8 mouse cellular contexts compared by ENCODE assay signal in the genomic region with DNA sequence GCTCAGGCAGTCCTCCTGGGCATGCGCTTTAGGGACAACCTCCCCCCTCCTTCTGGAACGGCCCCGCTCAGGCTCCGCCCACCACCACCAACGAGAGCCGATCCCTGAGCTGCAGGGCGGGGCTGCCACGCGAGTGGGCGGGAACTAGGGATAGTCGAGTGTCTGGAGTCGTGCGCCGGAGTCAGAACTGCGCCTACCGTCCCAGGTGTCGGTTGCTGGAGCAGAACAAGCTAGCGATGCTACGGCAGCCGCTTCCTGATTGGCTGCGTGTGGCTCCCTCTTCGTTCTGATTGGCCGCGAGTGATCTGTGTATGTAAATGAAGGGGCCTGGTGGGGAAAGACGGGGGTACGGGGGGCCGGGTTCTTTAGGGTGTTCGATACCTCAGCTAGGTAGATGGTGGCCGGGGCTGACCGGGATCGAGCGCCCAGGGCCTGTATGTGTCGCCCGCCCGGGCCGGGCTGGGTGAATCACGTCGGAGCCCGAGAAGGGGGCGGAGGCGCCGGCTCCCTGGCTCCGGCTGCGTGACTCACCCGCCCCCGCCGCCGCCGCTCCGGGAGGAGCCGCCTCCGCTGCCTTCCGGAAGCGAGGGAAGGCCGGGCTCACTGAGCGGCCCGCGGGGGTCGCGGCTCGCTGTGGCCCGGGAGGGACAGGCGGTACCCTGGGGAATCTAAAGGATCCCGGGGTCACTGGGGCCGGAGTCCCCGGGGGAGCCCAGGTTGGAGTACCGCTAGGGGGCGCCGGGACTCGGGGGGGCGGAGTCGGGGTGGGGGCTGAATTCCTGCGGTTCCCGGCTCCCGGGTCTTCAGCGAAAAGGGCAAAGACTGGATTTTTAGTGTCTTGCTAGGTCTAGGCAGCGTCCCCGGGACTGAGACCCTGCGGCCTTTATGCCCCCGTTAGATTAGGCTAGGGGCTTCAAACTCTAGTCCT. TPM values are rescaled to one million over a fixed set of nuclear protein-coding genes. Genes with fewer than 3 reads are reported as not detected.
A peak's percentile ranks its signal among the peaks of the same experiment; 100 is the strongest.
DNase-seq lines count a peak whose midpoint lies in the region; ATAC-seq and TF ChIP-seq lines count a peak whose summit lies in the region.

A gene (plus strand): TSS at position 141 of the 928 bp plus-strand sequence.

- peaks cover 20% of the 10 kb centered on the region for H3K4me1 ChIP-seq in embryonic facial prominence, embryonic 14.5 days (ENCODE audit: control insufficient read depth, insufficient read depth, low read length)
- peaks cover 14% of the 10 kb centered on the region for H3K4me1 ChIP-seq in heart, adult 2 months (ENCODE audit: control insufficient read depth, insufficient read depth, low read length)
- peaks cover 23% of the 10 kb centered on the region for H3K4me1 ChIP-seq in limb, embryonic 14.5 days (ENCODE audit: control insufficient read depth, insufficient read depth, low read length)
- no peaks in the 10 kb centered on the region for H3K4me1 ChIP-seq in midbrain, postnatal 0 days (ENCODE audit: insufficient read depth, low read length)

- H3K36me3 ChIP-seq in embryonic facial prominence, embryonic 14.5 days (ENCODE audit: control insufficient read depth, insufficient read depth, low read length) = peaks cover 11% of the 10 kb centered on the region
- peaks cover 10% of the 10 kb centered on the region for H3K36me3 ChIP-seq in heart, adult 2 months (ENCODE audit: control insufficient read depth, insufficient read depth, low read length)
- H3K36me3 ChIP-seq in limb, embryonic 14.5 days (ENCODE audit: control insufficient read depth, insufficient read depth, low read length) = peaks cover 11% of the 10 kb centered on the region
- H3K36me3 ChIP-seq in midbrain, postnatal 0 days (ENCODE audit: insufficient read depth, low read length) = no peaks in the 10 kb centered on the region

- peak; percentile 96 for ATAC-seq in embryonic facial prominence, embryonic 14.5 days (ENCODE audit: low read depth)
- ATAC-seq in limb, embryonic 14.5 days (ENCODE audit: low FRiP score, low read depth) = peak; percentile 96
- peak; percentile 97 for ATAC-seq in midbrain, postnatal 0 days (ENCODE audit: low FRiP score)

- under 1% methylated on average over 32 of the region's 80 CpGs for WGBS in embryonic facial prominence, embryonic 14.5 days
- WGBS in heart, adult 2 months = 1% methylated on average over 80 of the region's 80 CpGs
- WGBS in limb, embryonic 14.5 days = under 1% methylated on average over 46 of the region's 80 CpGs
- under 1% methylated on average over 65 of the region's 80 CpGs for WGBS in midbrain, postnatal 0 days

- peak; percentile 89 for TF ChIP-seq CTCF in heart, adult 2 months (IDR thresholded peaks at IDR 0.05)
- TF ChIP-seq CTCF in midbrain, postnatal 0 days (IDR thresholded peaks at IDR 0.05) = peak; percentile 60

- H3K27me3 ChIP-seq in embryonic facial prominence, embryonic 14.5 days (replicated peaks; ENCODE audit: control insufficient read depth, insufficient read depth, low read length) = no peaks in the 10 kb centered on the region
- no peaks in the 10 kb centered on the region for H3K27me3 ChIP-seq in heart, adult 2 months (ENCODE audit: control insufficient read depth, insufficient read depth, low read length)
- no peaks in the 10 kb centered on the region for H3K27me3 ChIP-seq in limb, embryonic 14.5 days (ENCODE audit: control insufficient read depth, insufficient read depth, low read length)
- H3K27me3 ChIP-seq in midbrain, postnatal 0 days (ENCODE audit: insufficient read depth, low read length) = no peaks in the 10 kb centered on the region

- intact Hi-C loops in heart, adult 2 months (cut with DNase I) = loop anchor here (1.0 kb wide), 1 partner anchor 13 kb away; no protein-coding TSS in a partner anchor

- no peaks in the 10 kb centered on the region for H3K9me3 ChIP-seq in embryonic facial prominence, embryonic 14.5 days (ENCODE audit: control insufficient read depth, low read length)
- H3K9me3 ChIP-seq in limb, embryonic 14.5 days (ENCODE audit: control insufficient read depth, low read length) = no peaks in the 10 kb centered on the region
- H3K9me3 ChIP-seq in midbrain, postnatal 0 days (ENCODE audit: low read length) = no peaks in the 10 kb centered on the region

- no peaks in the 10 kb centered on the region; the same call in 1 of the 2 replicates for H3K79me2 ChIP-seq in heart, adult 2 months (replicated peaks; ENCODE audit: control insufficient read depth, insufficient read depth, low read length)

- peak; percentile 98 for DNase-seq in 3T3-L1 (ENCODE audit: low read depth, low spot score)
- DNase-seq in adrenal gland, postnatal 4 days (ENCODE audit: low spot score in 2 of 2) = peak; percentile 96 to 100
- DNase-seq in embryonic facial prominence, embryonic 14.5 days (ENCODE audit: low spot score) = peak; percentile 100
- DNase-seq in heart, adult 2 months = peak; percentile 100
- peak; percentile 100 for DNase-seq in kidney, adult 9 months
- DNase-seq in limb, embryonic 14.5 days (ENCODE audit: low spot score) = peak; percentile 100
- DNase-seq in midbrain, postnatal 0 days (ENCODE audit: low spot score) = peak; percentile 99
- DNase-seq in spleen, postnatal 14 days (ENCODE audit: low spot score in 2 of 2) = peak; percentile 100

- TF ChIP-seq POLR2A in heart, adult 2 months (IDR thresholded peaks at IDR 0.05; ENCODE audit: insufficient read depth, low read depth, low read length) = peak; percentile 100
- TF ChIP-seq POLR2A in limb, embryonic 14.5 days (IDR thresholded peaks at IDR 0.05; ENCODE audit: borderline replicate concordance, extremely low read depth, insufficient read depth, insufficient read length) = peak; percentile 98; the same call in 1 of the 2 replicates

- H3K27ac ChIP-seq in embryonic facial prominence, embryonic 14.5 days (replicated peaks; ENCODE audit: low read depth, low read length) = peak within 1 kb of the TSS; percentile 98
- H3K27ac ChIP-seq in heart, adult 2 months = peak within 1 kb of the TSS; percentile 97
- peak within 1 kb of the TSS; percentile 97 for H3K27ac ChIP-seq in limb, embryonic 14.5 days (replicated peaks; ENCODE audit: low read depth, low read length)
- H3K27ac ChIP-seq in midbrain, postnatal 0 days (ENCODE audit: low read depth, low read length) = peak within 1 kb of the TSS; percentile 91

- H3K9ac ChIP-seq in embryonic facial prominence, embryonic 14.5 days (ENCODE audit: low read depth, low read length) = peak within 1 kb of the TSS; percentile 89
- H3K9ac ChIP-seq in heart, adult 2 months (ENCODE audit: low read depth, low read length) = peak within 1 kb of the TSS; percentile 93
- H3K9ac ChIP-seq in limb, embryonic 14.5 days (ENCODE audit: low read depth, low read length, severe bottlenecking) = peak within 1 kb of the TSS; percentile 87
- peak within 1 kb of the TSS; percentile 89 for H3K9ac ChIP-seq in midbrain, postnatal 0 days (replicated peaks; ENCODE audit: low read length, poor library complexity, severe bottlenecking)

- peak within 1 kb of the TSS; percentile 86 for H3K4me3 ChIP-seq in embryonic facial prominence, embryonic 14.5 days (ENCODE audit: low read depth, low read length)
- H3K4me3 ChIP-seq in heart, adult 2 months = peak within 1 kb of the TSS; percentile 87
- peak within 1 kb of the TSS; percentile 83 for H3K4me3 ChIP-seq in limb, embryonic 14.5 days (replicated peaks; ENCODE audit: low read length)
- H3K4me3 ChIP-seq in midbrain, postnatal 0 days (ENCODE audit: low read depth, low read length) = peak within 1 kb of the TSS; percentile 72

- H3K4me2 ChIP-seq in embryonic facial prominence, embryonic 14.5 days (ENCODE audit: low read depth, low read length) = peak within 1 kb of the TSS; percentile 86
- peak within 1 kb of the TSS; percentile 88 for H3K4me2 ChIP-seq in limb, embryonic 14.5 days (replicated peaks; ENCODE audit: low read depth, low read length, severe bottlenecking)
- H3K4me2 ChIP-seq in midbrain, postnatal 0 days (ENCODE audit: low read depth, low read length, poor library complexity, severe bottlenecking) = peak within 1 kb of the TSS; percentile 66

- peak; percentile 98 for TF ChIP-seq EP300 in heart, adult 2 months (IDR thresholded peaks at IDR 0.05; ENCODE audit: insufficient read depth, low read depth, low read length)

RNA-seq across cellular contexts. Expression of the gene that starts here (rescaled TPM):
- total RNA-seq in adrenal gland, postnatal 4 days (2021) = 10 to 100 TPM; 18.1 to 18.8 TPM
- polyA plus RNA-seq in embryonic facial prominence, embryonic 14.5 days (2014; fragmentation: Nextera tagmentation; extraction: Ambion mirVana) = 32.6 and 34.7 TPM in 2 replicates
- 10 to 100 TPM in 1 of 2 experiments, 1 to 10 TPM in 1; 7.6 to 10.2 TPM for total RNA-seq in heart, adult 2 months (2021)
- polyA plus RNA-seq in heart, adult 2 months (2012; rRNA removed) = 12.2 and 14.0 TPM in 2 replicates
- polyA plus RNA-seq in limb, embryonic 14.5 days (2012; rRNA removed) = 23.3 and 28.0 TPM in 2 replicates
- 34.2 and 39.4 TPM in 2 replicates for polyA plus RNA-seq in limb, embryonic 14.5 days (2014; fragmentation: Nextera tagmentation; extraction: Ambion mirVana)
- total RNA-seq in midbrain, postnatal 0 days (2014; rRNA removed) = 9.3 and 10.5 TPM in 2 replicates
- polyA plus RNA-seq in midbrain, postnatal 0 days (2015; fragmentation: Nextera tagmentation; extraction: Ambion mirVana) = 6.9 and 7.3 TPM in 2 replicates

Comparison
In these comparisons a context has a peak if more than half of its experiments do, and no peak if none do; other contexts are left out.
1. Peak in every context shown above with its lines: DNase-seq, ATAC-seq, H3K4me3 ChIP-seq and H3K27ac ChIP-seq.